Mouse (Mus musculus) forebrain, embryonic 10.5 days (tissue): Measurements from ENCODE around the gene Nucb1. TPM values are rescaled to one million over a fixed set of nuclear protein-coding genes. Genes with fewer than 3 reads are reported as not detected.
"Not testable (repeated sequence)": the region's sequence is repeated elsewhere in the genome, so short reads cannot be mapped to it uniquely, and the experiment has no call there.

Experiments used
- DNase-seq: peaks from one replicate; pipeline ENCODE4 v3.0.0-alpha.2; 2017; ENCODE audit warnings: low spot score; ENCODE audit errors: extremely low spot score
- H3K27ac ChIP-seq: fragments of 300-500 bp; sonication (generic); 2 replicates; pipeline ENCODE4 v1.5.1; 2016; ENCODE audit warnings: mild to moderate bottlenecking
- H3K27me3 ChIP-seq: fragments of 300-500 bp; sonication (generic); 2 replicates; pipeline ENCODE4 v1.6.1; 2016; ENCODE audit warnings: mild to moderate bottlenecking; ENCODE audit not compliant: poor library complexity, severe bottlenecking
- H3K36me3 ChIP-seq: fragments of 300-500 bp; sonication (generic); replicated peaks from 2 replicates; pipeline ENCODE4 v1.6.1; 2016; ENCODE audit warnings: mild to moderate bottlenecking, moderate library complexity
- H3K4me1 ChIP-seq: fragments of 300-500 bp; sonication (generic); 2 replicates; pipeline ENCODE4 v1.6.1; 2016
- H3K4me3 ChIP-seq: fragments of 300-500 bp; sonication (generic); 2 replicates; pipeline ENCODE4 v1.5.1; 2016; ENCODE audit warnings: mild to moderate bottlenecking, moderate library complexity
- H3K9me3 ChIP-seq: fragments of 300-500 bp; sonication (generic); 2 replicates; pipeline ENCODE4 v1.6.1; 2016; ENCODE audit warnings: mild to moderate bottlenecking, moderate library complexity
- WGBS: fragments of 180-500 bp; shearing (Covaris S2); methylation state at CpG from one replicate; pipeline ENCODE4 v1.1.7; 2016; 5-methylcytosine and 5-hydroxymethylcytosine counted together
- polyA plus RNA-seq: library from polyadenylated mRNA; unstranded; fragments of >200 nt; fragmentation: Nextera tagmentation; extraction: Ambion mirVana; gene quantifications from 2 replicates; pipeline ENCODE4 v1.2.1, GENCODE M21; 2016

Nucb1 gene
- polyA plus RNA-seq, 1 experiment from 2014 or later, result 99.3 TPM

DNA sequence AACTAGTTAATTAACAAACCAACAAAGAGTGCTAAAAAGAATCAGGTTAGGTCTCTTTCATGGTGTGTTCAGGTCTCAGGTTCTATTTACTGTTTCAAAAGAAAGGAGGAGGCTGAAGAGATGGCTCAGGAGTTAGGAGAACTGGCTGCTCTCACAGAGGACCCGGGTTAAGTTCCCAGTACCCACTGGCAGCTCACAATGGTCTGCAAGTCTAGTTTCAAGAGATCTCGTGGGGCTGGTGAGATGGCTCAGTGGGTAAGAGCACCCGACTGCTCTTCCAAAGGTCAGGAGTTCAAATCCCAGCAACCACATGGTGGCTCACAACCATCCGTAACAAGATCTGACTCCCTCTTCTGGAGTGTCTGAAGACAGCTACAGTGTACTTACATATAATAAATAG, 29.9 kb downstream of the Nucb1 start:
- not testable (repeated sequence) for DNase-seq, H3K9me3 ChIP-seq, H3K4me1 ChIP-seq, H3K27me3 ChIP-seq, H3K27ac ChIP-seq, H3K4me3 ChIP-seq
- WGBS, result 93% methylated on average over 4 of the region's 4 CpGs
- peaks cover 11% of the 10 kb centered on the region for H3K36me3 ChIP-seq

DNA sequence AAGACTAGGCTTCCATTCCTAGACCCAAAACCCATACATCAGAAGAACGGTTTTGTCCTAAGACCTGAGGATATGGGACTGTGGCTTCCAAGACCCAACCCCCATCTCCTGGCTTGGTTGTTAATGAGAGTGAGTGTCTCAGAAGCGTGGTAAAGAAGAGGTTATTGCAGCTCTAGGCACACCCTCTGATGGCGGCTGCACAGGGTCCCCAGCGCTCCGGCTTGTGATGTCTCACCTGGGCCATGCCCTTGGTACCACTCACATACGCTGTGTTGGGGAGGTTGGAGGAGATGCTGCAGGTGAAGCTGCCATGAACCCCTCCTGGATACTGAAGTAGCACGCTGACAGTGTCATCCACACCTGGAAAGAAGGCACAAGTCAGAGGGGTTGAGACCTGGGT, 31.4 kb downstream of the Nucb1 start:
- Histone ChIP-seq H3K4me3 (no peak overlapping the region), H3K27ac (no peak overlapping the region), H3K4me1 (no peaks in the 10 kb centered on the region), H3K27me3 (no peaks in the 10 kb centered on the region), H3K9me3 (no peaks in the 10 kb centered on the region), H3K36me3 (peaks cover 11% of the 10 kb centered on the region)
- 97% methylated on average over 7 of the region's 7 CpGs for WGBS
- no peak for DNase-seq

DNA sequence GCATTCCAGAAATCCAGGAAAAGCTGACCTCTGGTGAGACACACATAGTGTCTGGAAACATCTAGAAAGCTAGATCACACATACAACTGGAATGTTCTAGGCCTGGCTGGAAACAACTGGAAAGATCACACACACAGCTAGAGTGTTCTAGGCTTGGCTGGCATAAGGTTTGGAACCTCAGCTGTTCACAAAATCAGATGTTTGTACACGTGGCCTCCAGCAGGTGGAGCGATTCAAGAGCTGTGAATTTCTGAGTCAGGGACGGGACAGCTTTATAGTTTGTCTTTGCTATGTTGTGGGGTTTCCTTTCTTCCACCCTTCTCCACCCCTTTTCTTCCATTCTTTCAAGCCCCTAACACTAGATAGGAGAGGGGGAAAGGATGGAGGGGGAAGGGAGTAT, 33.2 kb downstream of the Nucb1 start:
- Histone ChIP-seq H3K27me3 (no peaks in the 10 kb centered on the region), H3K4me3 (no peak overlapping the region), H3K9me3 (no peaks in the 10 kb centered on the region), H3K27ac (no peak overlapping the region), H3K36me3 (peaks cover 11% of the 10 kb centered on the region), H3K4me1 (no peaks in the 10 kb centered on the region)
- no peak for DNase-seq
- WGBS, result 20% methylated on average over 3 of the region's 3 CpGs

DNA sequence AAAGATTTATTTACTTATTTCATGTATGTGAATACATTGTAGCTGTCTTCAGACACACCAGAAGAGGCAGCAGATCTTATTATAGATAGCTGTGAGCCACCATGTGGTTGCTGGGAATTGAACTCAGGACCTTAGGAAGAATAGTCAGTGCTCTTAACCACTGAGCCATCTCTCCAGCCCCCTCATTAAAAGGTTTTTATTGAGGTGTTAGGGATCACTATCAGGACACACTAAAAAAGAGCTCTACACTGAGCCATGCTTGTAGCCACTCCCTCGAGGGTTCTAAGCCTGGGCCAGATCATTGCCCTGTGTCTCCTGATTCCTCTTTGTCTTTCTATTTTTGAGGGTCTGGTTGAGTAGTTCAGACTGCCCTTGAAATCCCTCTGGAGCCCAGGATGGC, 33.8 kb downstream of the Nucb1 start:
- WGBS, result 60% methylated on average over 1 of the region's 1 CpGs
- H3K27ac ChIP-seq, result no peak overlapping the region
- H3K4me3 ChIP-seq, result no peak overlapping the region
- no peaks in the 10 kb centered on the region for H3K9me3 ChIP-seq
- no peaks in the 10 kb centered on the region for H3K27me3 ChIP-seq
- no peak for DNase-seq
- H3K4me1 ChIP-seq, result no peaks in the 10 kb centered on the region
- H3K36me3 ChIP-seq, result peaks cover 11% of the 10 kb centered on the region

DNA sequence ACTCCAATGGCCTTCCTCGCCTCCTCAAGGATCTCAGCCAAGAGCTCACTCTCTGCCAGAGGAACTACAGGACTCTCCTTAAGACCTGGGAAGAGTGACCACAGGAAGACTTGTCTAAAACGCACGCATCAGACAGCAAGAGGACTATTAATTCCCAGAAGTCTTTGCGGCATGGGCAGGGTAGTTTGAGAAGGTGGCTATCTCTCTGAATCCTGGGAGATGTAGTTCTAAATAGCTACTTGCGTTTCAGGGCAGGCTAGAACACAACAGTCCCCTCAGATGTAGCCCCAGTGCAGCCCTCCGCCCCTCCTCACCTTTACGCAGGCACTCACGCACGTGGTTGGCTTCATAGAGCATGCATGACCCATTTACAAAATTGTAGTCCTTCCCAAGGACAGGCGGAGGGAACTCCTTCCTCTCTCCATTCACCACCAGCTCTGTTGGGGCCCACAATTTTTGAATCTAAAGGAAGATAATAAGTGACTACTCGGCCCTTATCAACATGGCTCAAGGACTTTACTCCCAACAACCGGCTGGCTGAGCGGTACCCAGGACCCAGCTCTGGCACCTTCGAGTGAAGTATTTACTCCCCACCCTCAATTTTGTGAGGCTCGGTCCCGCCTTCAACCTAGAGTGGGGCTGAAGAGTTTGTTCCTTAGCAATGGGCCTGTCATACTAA, 34.8 kb downstream of the Nucb1 start:
- no peak for DNase-seq
- no peaks in the 10 kb centered on the region for H3K27me3 ChIP-seq
- H3K36me3 ChIP-seq, result peaks cover 11% of the 10 kb centered on the region
- WGBS, result 70% methylated on average over 16 of the region's 16 CpGs
- peak overlapping the region; percentile 28 for H3K4me3 ChIP-seq
- no peaks in the 10 kb centered on the region for H3K9me3 ChIP-seq
- H3K27ac ChIP-seq, result peak overlapping the region; percentile 48
- no peaks in the 10 kb centered on the region for H3K4me1 ChIP-seq

DNA sequence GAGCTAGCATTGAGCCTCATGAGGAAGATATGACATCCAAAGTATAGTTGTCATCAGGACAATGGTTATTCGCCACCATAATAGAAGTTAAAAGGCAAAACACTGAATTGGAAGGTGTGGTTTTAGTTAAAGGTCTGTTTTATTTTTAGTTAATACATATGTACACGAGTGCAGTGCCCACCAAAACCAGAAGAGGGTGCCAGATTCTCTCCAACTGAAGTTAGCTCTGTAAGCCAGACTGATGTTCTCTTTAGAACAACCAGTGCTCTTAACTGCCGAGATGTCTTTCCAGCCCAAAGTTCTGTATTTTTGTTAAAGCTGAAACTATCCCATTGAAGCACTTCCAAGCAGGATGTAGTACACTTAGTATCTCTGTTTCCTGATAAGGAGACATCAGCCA, 39.3 kb downstream of the Nucb1 start:
- H3K4me1 ChIP-seq, result peaks cover 14% of the 10 kb centered on the region
- H3K27me3 ChIP-seq, result no peaks in the 10 kb centered on the region
- no peaks in the 10 kb centered on the region for H3K9me3 ChIP-seq
- no peak overlapping the region for H3K4me3 ChIP-seq
- H3K36me3 ChIP-seq, result peaks cover 3% of the 10 kb centered on the region; the same call in 1 of the 2 replicates
- H3K27ac ChIP-seq, result no peak overlapping the region
- DNase-seq, result peak; percentile 55
- WGBS, result 18% methylated on average over 3 of the region's 3 CpGs

DNA sequence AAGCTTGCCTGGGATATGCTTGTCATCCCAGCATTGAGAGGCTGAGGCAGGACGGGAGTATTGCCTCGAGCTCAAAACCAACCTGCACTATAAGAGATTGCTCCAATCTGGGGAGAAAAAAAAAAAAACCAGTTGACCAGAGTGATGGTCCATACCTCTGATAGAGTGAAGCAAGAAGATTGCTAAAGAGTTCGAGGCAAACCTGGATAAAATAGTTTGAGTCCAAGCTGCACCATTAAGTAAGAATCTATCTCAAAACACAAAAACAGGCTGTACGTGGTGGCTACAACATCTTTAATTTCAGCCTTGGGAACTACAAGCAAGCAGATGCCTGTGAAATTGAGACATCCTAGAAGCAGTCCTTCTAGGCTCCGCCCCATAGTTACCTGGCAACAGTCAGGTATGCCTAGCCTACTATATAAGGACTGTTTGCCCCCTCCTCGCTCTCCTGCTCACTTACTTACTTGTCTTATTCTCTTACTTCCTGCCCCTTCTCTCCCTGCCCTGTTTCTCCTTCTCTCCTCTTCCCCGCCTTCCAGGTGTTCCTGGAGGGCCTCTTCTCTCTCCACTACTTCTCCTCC, 43.0 kb downstream of the Nucb1 start:
- WGBS, result 30% methylated on average over 7 of the region's 7 CpGs
- Histone ChIP-seq H3K27me3 (no peaks in the 10 kb centered on the region), H3K36me3 (peaks cover 37% of the 10 kb centered on the region), H3K9me3 (no peaks in the 10 kb centered on the region), H3K4me3 (peak overlapping the region; percentile 96), H3K4me1 (peaks cover 25% of the 10 kb centered on the region), H3K27ac (peak overlapping the region; percentile 94)
- DNase-seq, result no peak

DNA sequence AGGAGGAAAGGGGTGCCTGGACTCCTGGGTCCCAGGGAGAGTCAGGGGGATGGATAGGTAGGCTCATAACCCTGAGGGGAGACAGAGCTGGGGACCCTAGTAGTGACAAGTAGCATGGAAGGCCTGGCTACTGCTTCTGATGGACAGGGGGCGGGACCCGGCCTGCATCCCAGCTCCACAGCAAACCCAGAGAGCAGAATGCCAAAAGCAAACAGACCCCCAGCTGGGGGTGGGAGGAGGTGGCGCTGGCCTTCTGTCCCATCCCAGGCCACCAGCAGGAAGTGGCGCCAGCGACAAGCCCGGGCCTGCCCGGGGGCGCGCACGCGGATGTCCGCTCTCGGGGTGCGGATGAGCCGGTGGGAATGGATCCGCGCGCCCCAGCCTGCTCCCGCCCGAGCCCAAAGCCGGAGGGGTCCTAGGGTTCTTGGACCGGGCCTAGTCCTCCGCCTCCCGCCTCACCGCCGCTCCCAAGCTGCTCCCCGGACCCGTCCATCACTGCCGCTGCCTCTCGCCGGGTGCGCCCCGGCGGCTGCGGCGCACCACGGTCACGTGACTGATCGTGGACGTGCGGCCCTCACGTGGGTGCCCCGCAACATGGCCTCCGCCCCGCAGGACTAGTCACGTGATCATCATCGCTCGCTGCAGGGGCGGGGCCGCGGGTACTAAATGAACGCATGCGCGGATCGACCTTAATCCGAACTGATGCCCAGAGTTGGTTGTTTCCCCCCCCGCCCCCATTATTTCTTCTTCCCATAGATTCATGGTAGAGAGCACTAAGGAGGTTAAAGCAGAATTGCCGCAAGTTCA, 43.7 kb downstream of the Nucb1 start, which contains the start of gene Bax:
Gene Bax, minus strand, starts transcription at position 616 of the 807 bp plus-strand sequence.
- Histone ChIP-seq H3K9me3 (no peaks in the 10 kb centered on the region), H3K27me3 (no peaks in the 10 kb centered on the region), H3K36me3 (peaks cover 44% of the 10 kb centered on the region), H3K27ac (peak within 1 kb of the TSS; percentile 94), H3K4me1 (peaks cover 30% of the 10 kb centered on the region), H3K4me3 (peak within 1 kb of the TSS; percentile 96)
- under 1% methylated on average over 57 of the region's 58 CpGs for WGBS
- peak; percentile 95 for DNase-seq

DNA sequence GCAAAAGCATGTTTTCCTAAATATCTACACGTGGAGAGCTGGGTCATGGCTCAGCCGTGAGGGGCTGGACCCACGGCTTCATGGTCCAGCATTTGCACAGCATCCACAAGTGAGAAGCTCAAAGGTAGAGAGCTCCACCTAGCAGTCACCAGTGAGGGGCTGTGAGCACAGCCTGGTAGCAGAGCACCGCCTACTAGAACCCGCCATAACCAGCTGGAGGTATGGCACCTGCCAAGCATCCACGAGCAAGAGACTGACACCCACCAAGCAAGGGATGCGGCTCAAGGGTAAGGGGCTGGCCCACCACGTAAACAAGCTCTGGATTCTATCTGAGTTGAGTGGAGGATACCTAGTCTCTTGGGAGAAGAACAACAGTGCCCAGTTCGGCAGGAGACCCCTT, 44.7 kb downstream of the Nucb1 start:
- Histone ChIP-seq H3K4me3 (peak overlapping the region; percentile 96), H3K4me1 (peaks cover 39% of the 10 kb centered on the region), H3K27me3 (no peaks in the 10 kb centered on the region), H3K9me3 (no peaks in the 10 kb centered on the region), H3K27ac (peak overlapping the region; percentile 94), H3K36me3 (peaks cover 54% of the 10 kb centered on the region)
- WGBS, result 81% methylated on average over 9 of the region's 9 CpGs
- DNase-seq, result no peak

DNA sequence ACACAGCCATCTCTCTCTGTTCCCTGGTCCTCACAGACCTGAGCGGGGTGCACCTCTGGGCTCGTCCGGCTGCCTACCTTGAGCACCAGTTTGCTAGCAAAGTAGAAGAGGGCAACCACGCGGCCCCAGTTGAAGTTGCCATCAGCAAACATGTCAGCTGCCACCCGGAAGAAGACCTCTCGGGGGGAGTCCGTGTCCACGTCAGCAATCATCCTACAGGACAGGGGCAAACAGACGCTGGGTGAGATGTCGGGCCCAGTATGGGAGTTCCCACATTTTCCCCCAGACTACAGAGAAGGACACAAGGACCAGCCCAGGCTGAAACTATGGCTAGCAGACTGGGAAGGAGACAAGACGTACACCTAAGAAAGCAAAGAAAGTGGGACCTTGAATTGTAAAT, 45.1 kb downstream of the Nucb1 start:
- DNase-seq, result no peak
- no peak overlapping the region for H3K27ac ChIP-seq
- H3K36me3 ChIP-seq, result peaks cover 57% of the 10 kb centered on the region
- peak overlapping the region; percentile 96 for H3K4me3 ChIP-seq
- peaks cover 44% of the 10 kb centered on the region for H3K4me1 ChIP-seq
- 96% methylated on average over 12 of the region's 12 CpGs for WGBS
- H3K9me3 ChIP-seq, result no peaks in the 10 kb centered on the region
- no peaks in the 10 kb centered on the region for H3K27me3 ChIP-seq

DNA sequence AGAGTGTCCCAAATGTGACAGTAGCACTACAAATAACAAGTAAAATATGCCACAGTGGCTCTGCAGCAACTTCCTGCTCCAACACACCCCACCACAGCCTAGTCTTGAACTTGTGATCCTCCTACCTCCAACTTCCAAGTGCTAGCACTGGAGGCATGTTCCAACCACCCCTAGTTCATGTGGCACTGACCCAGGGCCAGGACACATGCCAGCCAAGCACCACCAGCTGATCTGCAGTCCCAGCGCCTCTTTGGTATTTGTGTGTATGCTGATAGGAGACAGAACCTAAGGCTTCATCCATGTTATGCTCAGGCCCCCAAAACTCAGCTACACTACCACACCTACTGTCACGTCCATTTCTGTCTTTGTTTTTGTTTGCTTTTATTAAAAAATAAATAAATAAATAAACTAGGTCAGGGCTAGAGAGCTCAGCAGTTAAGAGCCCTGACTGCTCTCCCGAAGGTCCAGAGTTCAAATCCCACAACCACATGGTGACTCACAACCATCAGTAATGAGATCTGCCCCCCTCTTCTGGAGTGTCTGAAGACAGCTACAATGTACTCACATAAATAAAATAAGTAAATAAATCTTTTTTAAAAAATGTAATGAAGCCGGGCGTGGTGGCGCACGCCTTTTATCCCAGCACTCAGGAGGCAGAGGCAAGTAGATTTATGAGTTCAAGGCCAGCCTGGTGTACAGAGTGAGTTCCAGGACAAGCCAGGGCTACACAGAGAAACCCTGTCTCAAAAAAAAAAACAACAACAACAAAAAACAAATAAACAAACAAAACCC, 46.0 kb downstream of the Nucb1 start:
- Histone ChIP-seq H3K4me1 (peaks cover 47% of the 10 kb centered on the region), H3K36me3 (peaks cover 57% of the 10 kb centered on the region), H3K4me3 (no peak overlapping the region), H3K27ac (no peak overlapping the region), H3K9me3 (no peaks in the 10 kb centered on the region), H3K27me3 (no peaks in the 10 kb centered on the region)
- WGBS, result 94% methylated on average over 7 of the region's 7 CpGs
- DNase-seq, result no peak

DNA sequence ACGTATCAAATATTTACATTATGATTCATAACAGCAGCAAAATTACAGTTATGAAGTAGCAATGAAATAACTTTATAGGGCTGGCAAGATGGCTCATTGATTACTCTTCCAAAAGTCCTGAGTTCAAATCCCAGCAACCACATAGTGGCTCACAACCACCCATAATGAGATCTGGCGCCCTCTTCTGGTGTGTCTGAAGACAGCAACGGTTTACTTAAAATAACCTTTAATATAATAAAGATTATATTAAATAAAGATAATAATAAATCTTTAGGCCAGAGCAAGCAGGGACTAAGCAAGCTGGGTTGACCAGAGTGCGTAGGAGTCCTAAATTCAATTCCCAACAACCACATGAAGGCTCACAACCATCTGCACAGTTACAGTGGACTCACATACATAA, 47.3 kb downstream of the Nucb1 start:
- DNase-seq, H3K27me3 ChIP-seq, H3K4me3 ChIP-seq, H3K9me3 ChIP-seq, H3K27ac ChIP-seq: not testable (repeated sequence)
- Histone ChIP-seq H3K4me1 (peaks cover 56% of the 10 kb centered on the region), H3K36me3 (peaks cover 66% of the 10 kb centered on the region)
- WGBS, result 78% methylated on average over 4 of the region's 4 CpGs
